Mouse (Mus musculus) G1E (cell line): ENCODE data around the gene H2-Oa.

Experiments used
- CTCF ChIP-seq: IDR thresholded peaks from 2 replicates; pipeline ENCODE4 v1.5.1; 2012; ENCODE audit warnings: low read depth, low read length, inconsistent platforms, mixed read lengths
- GATA1 ChIP-seq: IDR thresholded peaks from 2 replicates; pipeline ENCODE4 v1.6.1; 2012; ENCODE audit warnings: borderline replicate concordance, low read length, inconsistent platforms, mixed read lengths

- TF ChIP-seq CTCF (no peak), GATA1 (no peak)
Observed at GRCm38 (mm10) chr17:34120814-34121171, 28.7 kb downstream of the H2-Oa start.
